Mouse (Mus musculus): Measurements from ENCODE around the gene Spag4. TPM values are rescaled to one million over a fixed set of nuclear protein-coding genes. Genes with fewer than 3 reads are reported as not detected.
A peak's percentile ranks its signal among the peaks of the same experiment; 100 is the strongest.
"Not testable (repeated sequence)": the region's sequence is repeated elsewhere in the genome, so short reads cannot be mapped to it uniquely, and the experiment has no call there.

Spag4 gene
- polyA plus RNA-seq, 2 experiments = 1.1 to 1.2 TPM

- WGBS (ENCODE audit: insufficient replicate concordance) = 74% methylated on average over 1 of the region's 1 CpGs
- Histone ChIP-seq H3K4me2 (ENCODE audit: low read depth) (no peak overlapping the region), H3K9me3 (ENCODE audit: control insufficient read depth, low read length) (no peaks in the 10 kb centered on the region), H3K36me3 (replicated peaks; ENCODE audit: control insufficient read depth, insufficient read depth, low read depth) (peaks cover 5% of the 10 kb centered on the region), H3K4me3 (ENCODE audit: insufficient read depth in 1 of 2, low read depth in 2 of 2, low read length in 2 of 2) (no peak overlapping the region), H3K9ac (replicated peaks) (no peak overlapping the region), H3K4me1 (replicated peaks; ENCODE audit: control insufficient read depth in 2 of 2, insufficient read depth in 2 of 2, low read length in 1 of 2) (no peaks in the 10 kb centered on the region), H3K27me3 (ENCODE audit: control insufficient read depth, insufficient read depth, low read length) (no peaks in the 10 kb centered on the region), H3K27ac (no peak overlapping the region)
- ATAC-seq (ENCODE audit: insufficient read depth) = no peak
- no peak for DNase-seq (ENCODE audit: low read depth in 3 of 3, low spot score in 3 of 3)
- TF ChIP-seq EP300 (IDR thresholded peaks at IDR 0.05; ENCODE audit: low read depth) (no peak), CTCF (IDR thresholded peaks at IDR 0.05; ENCODE audit: low read depth) (no peak)
These were observed 24.8 kb downstream of the Spag4 start for GRCm38 (mm10) chr2:156089799-156090198.

GRCm38 (mm10) chr2:156091926-156092325 lies 27.0 kb downstream of the Spag4 start:
- Histone ChIP-seq H3K9me3 (ENCODE audit: control insufficient read depth, low read length) (no peaks in the 10 kb centered on the region), H3K9ac (replicated peaks) (no peak overlapping the region), H3K36me3 (replicated peaks; ENCODE audit: control insufficient read depth, insufficient read depth, low read depth) (peaks cover 24% of the 10 kb centered on the region), H3K27me3 (ENCODE audit: control insufficient read depth, insufficient read depth, low read length) (no peaks in the 10 kb centered on the region), H3K4me3 (ENCODE audit: insufficient read depth in 1 of 2, low read depth in 2 of 2, low read length in 2 of 2) (no peak overlapping the region), H3K4me1 (replicated peaks; ENCODE audit: control insufficient read depth in 2 of 2, insufficient read depth in 2 of 2, low read length in 1 of 2) (no peaks in the 10 kb centered on the region), H3K27ac (no peak overlapping the region), H3K4me2 (ENCODE audit: low read depth) (no peak overlapping the region)
- no peak for DNase-seq (ENCODE audit: low read depth in 3 of 3, low spot score in 3 of 3)
- WGBS (ENCODE audit: insufficient replicate concordance) = 82% methylated on average over 5 of the region's 5 CpGs
- TF ChIP-seq CTCF (IDR thresholded peaks at IDR 0.05; ENCODE audit: low read depth) (no peak), EP300 (IDR thresholded peaks at IDR 0.05; ENCODE audit: low read depth) (no peak)
- no peak for ATAC-seq (ENCODE audit: insufficient read depth)

- peak; percentile 62 for ATAC-seq (ENCODE audit: insufficient read depth)
- Histone ChIP-seq H3K9ac (replicated peaks) (peak overlapping the region; percentile 82), H3K27ac (peak overlapping the region; percentile 43), H3K36me3 (replicated peaks; ENCODE audit: control insufficient read depth, insufficient read depth, low read depth) (peaks cover 2% of the 10 kb centered on the region), H3K4me3 (ENCODE audit: insufficient read depth in 1 of 2, low read depth in 2 of 2, low read length in 2 of 2) (peak overlapping the region; percentile 75 to 93), H3K4me2 (ENCODE audit: low read depth) (peak overlapping the region; percentile 92), H3K9me3 (ENCODE audit: control insufficient read depth, low read length) (no peaks in the 10 kb centered on the region), H3K4me1 (replicated peaks; ENCODE audit: control insufficient read depth in 2 of 2, insufficient read depth in 2 of 2, low read length in 1 of 2) (peaks cover 13 to 20% of the 10 kb centered on the region in 2 experiments), H3K27me3 (ENCODE audit: control insufficient read depth, insufficient read depth, low read length) (no peaks in the 10 kb centered on the region)
- DNase-seq (ENCODE audit: low read depth in 3 of 3, low spot score in 3 of 3) = peak in 2 of 3 experiments; percentile 24 to 38
- WGBS (ENCODE audit: insufficient replicate concordance) = under 1% methylated on average over 16 of the region's 16 CpGs
- no peak for TF ChIP-seq EP300 (IDR thresholded peaks at IDR 0.05; ENCODE audit: low read depth)
- TF ChIP-seq CTCF (IDR thresholded peaks at IDR 0.05; ENCODE audit: low read depth) = no peak
These were observed 45.8 kb downstream of the Spag4 start for GRCm38 (mm10) chr2:156110627-156111357.

- H3K4me2 ChIP-seq (ENCODE audit: low read depth) = peak within 1 kb of the TSS; percentile 92
- no peak for TF ChIP-seq EP300 (IDR thresholded peaks at IDR 0.05; ENCODE audit: low read depth)
- TF ChIP-seq CTCF (IDR thresholded peaks at IDR 0.05; ENCODE audit: low read depth) = no peak
- H3K9ac ChIP-seq (replicated peaks) = peak within 1 kb of the TSS; percentile 82
- WGBS (ENCODE audit: insufficient replicate concordance) = under 1% methylated on average over 74 of the region's 74 CpGs
- ATAC-seq (ENCODE audit: insufficient read depth) = peak; percentile 92
- peak; percentile 65 to 75 (median 71) for DNase-seq (ENCODE audit: low read depth in 3 of 3, low spot score in 3 of 3)
- H3K9me3 ChIP-seq (ENCODE audit: control insufficient read depth, low read length) = no peaks in the 10 kb centered on the region
- no peaks in the 10 kb centered on the region for H3K27me3 ChIP-seq (ENCODE audit: control insufficient read depth, insufficient read depth, low read length)
- peak within 1 kb of the TSS; percentile 75 to 93 for H3K4me3 ChIP-seq (ENCODE audit: insufficient read depth in 1 of 2, low read depth in 2 of 2, low read length in 2 of 2)
- peaks cover 2% of the 10 kb centered on the region; the same call in 1 of the 2 replicates for H3K36me3 ChIP-seq (replicated peaks; ENCODE audit: control insufficient read depth, insufficient read depth, low read depth)
- peak within 1 kb of the TSS; percentile 43 for H3K27ac ChIP-seq
- peaks cover 13 to 20% of the 10 kb centered on the region in 2 experiments for H3K4me1 ChIP-seq (replicated peaks; ENCODE audit: control insufficient read depth in 2 of 2, insufficient read depth in 2 of 2, low read length in 1 of 2)
These were observed 46.5 kb downstream of the Spag4 start, which contains the start of the genes Cpne1 and Rbm12 for GRCm38 (mm10) chr2:156111358-156112079. Gene Cpne1 (minus strand): TSS chr2:156111965. Gene Rbm12 (minus strand): TSS chr2:156111978.

GRCm38 (mm10) chr2:156112080-156112423 lies 47.1 kb downstream of the Spag4 start:
- Histone ChIP-seq H3K4me3 (ENCODE audit: insufficient read depth in 1 of 2, low read depth in 2 of 2, low read length in 2 of 2) (peak overlapping the region; percentile 75 to 93), H3K4me2 (ENCODE audit: low read depth) (peak overlapping the region; percentile 60), H3K4me1 (replicated peaks; ENCODE audit: control insufficient read depth in 2 of 2, insufficient read depth in 2 of 2, low read length in 1 of 2) (peaks cover 13 to 20% of the 10 kb centered on the region in 2 experiments), H3K9ac (replicated peaks) (peak overlapping the region; percentile 82)
- ATAC-seq (ENCODE audit: insufficient read depth); H3K27me3 ChIP-seq (ENCODE audit: control insufficient read depth, insufficient read depth, low read length); H3K9me3 ChIP-seq (ENCODE audit: control insufficient read depth, low read length); H3K27ac ChIP-seq; H3K36me3 ChIP-seq (replicated peaks; ENCODE audit: control insufficient read depth, insufficient read depth, low read depth); DNase-seq (ENCODE audit: low read depth in 3 of 3, low spot score in 3 of 3): not testable (repeated sequence)
- WGBS (ENCODE audit: insufficient replicate concordance) = 20% methylated on average over 5 of the region's 5 CpGs

Data from liver, embryonic 14.5 days (tissue).